12 mouse cellular contexts compared by ENCODE assay signal in genomic region chr8:85220992-85221391, GRCm38 (mm10). TPM values are rescaled to one million over a fixed set of nuclear protein-coding genes. Genes with fewer than 3 reads are reported as not detected.
DNase-seq lines count a peak whose midpoint lies in the region; ATAC-seq and TF ChIP-seq lines count a peak whose summit lies in the region.
"Had no signal": no experiment of that assay in that cellular context is flagged by ENCODE, and none has a peak within 500 bp of the region (broad histone marks: within the 10 kb centered on the region; RNA-seq: fewer than 3 reads in every experiment).

No protein-coding gene starts in this region.

- no peak for ATAC-seq in embryonic facial prominence, embryonic 14.5 days (ENCODE audit: low read depth)
- peak; percentile 85 for ATAC-seq in kidney, postnatal 0 days (replicated peaks; ENCODE audit: low FRiP score, low read depth)
- ATAC-seq in hindbrain, postnatal 0 days: no peak
- ATAC-seq in forebrain, postnatal 0 days: no peak

- H3K9me3 ChIP-seq in embryonic facial prominence, embryonic 14.5 days (ENCODE audit: control insufficient read depth, low read length): no peaks in the 10 kb centered on the region
- H3K9me3 ChIP-seq in kidney, postnatal 0 days (replicated peaks; ENCODE audit: low read length): no peaks in the 10 kb centered on the region
- H3K9me3 ChIP-seq in hindbrain, postnatal 0 days (ENCODE audit: low read length): no peaks in the 10 kb centered on the region
- no peaks in the 10 kb centered on the region for H3K9me3 ChIP-seq in forebrain, postnatal 0 days (ENCODE audit: low read length)
- H3K9me3 ChIP-seq: hindbrain, embryonic 12.5 days; midbrain, embryonic 12.5 days had no signal

- 46% methylated on average over 6 of the region's 6 CpGs for WGBS in embryonic facial prominence, embryonic 14.5 days
- WGBS in kidney, postnatal 0 days: 38% methylated on average over 6 of the region's 6 CpGs
- 50% methylated on average over 6 of the region's 6 CpGs for WGBS in hindbrain, postnatal 0 days
- WGBS in forebrain, postnatal 0 days: 55% methylated on average over 6 of the region's 6 CpGs

- H3K27ac ChIP-seq in embryonic facial prominence, embryonic 14.5 days (replicated peaks; ENCODE audit: low read depth, low read length): no peak overlapping the region
- peak overlapping the region; percentile 68; the same call in 1 of the 2 replicates for H3K27ac ChIP-seq in kidney, postnatal 0 days
- no peak overlapping the region for H3K27ac ChIP-seq in hindbrain, postnatal 0 days
- no peak overlapping the region for H3K27ac ChIP-seq in forebrain, postnatal 0 days (ENCODE audit: low read depth, low read length)
- H3K27ac ChIP-seq: hindbrain, embryonic 12.5 days; midbrain, embryonic 12.5 days had no signal

- intact Hi-C loops in gastrocnemius, postnatal 36 days (cut with DNase I): no loop called here

- no peak overlapping the region for H3K9ac ChIP-seq in embryonic facial prominence, embryonic 14.5 days (ENCODE audit: low read depth, low read length)
- H3K9ac ChIP-seq in kidney, postnatal 0 days (ENCODE audit: low read depth, low read length): no peak overlapping the region
- no peak overlapping the region for H3K9ac ChIP-seq in hindbrain, postnatal 0 days (replicated peaks; ENCODE audit: low read length)
- no peak overlapping the region for H3K9ac ChIP-seq in forebrain, postnatal 0 days
- H3K9ac ChIP-seq: hindbrain, embryonic 12.5 days; midbrain, embryonic 12.5 days had no signal

- no peaks in the 10 kb centered on the region for H3K27me3 ChIP-seq in embryonic facial prominence, embryonic 14.5 days (replicated peaks; ENCODE audit: control insufficient read depth, insufficient read depth, low read length)
- no peaks in the 10 kb centered on the region for H3K27me3 ChIP-seq in kidney, postnatal 0 days (ENCODE audit: insufficient read depth, low read length)
- H3K27me3 ChIP-seq in hindbrain, postnatal 0 days (ENCODE audit: insufficient read depth, low read length): no peaks in the 10 kb centered on the region
- no peaks in the 10 kb centered on the region for H3K27me3 ChIP-seq in forebrain, postnatal 0 days (ENCODE audit: insufficient read depth, low read length)
- H3K27me3 ChIP-seq: hindbrain, embryonic 12.5 days; midbrain, embryonic 12.5 days had no signal

- peak; percentile 24 for DNase-seq in embryo, embryonic 10 days (ENCODE audit: low spot score)
- DNase-seq in embryo, embryonic 9.5 days (ENCODE audit: extremely low spot score): no peak
- DNase-seq in embryonic facial prominence, embryonic 14.5 days (ENCODE audit: low spot score): peak; percentile 49
- peak; percentile 67 for DNase-seq in kidney, postnatal 0 days (ENCODE audit: low spot score)
- peak; percentile 21 for DNase-seq in lung, postnatal 14 days
- no peak for DNase-seq in hindbrain, postnatal 0 days (ENCODE audit: low spot score)
- DNase-seq in gastrocnemius, postnatal 36 days: no peak
- no peak for DNase-seq in forebrain, postnatal 0 days

- no peaks in the 10 kb centered on the region for H3K4me1 ChIP-seq in embryonic facial prominence, embryonic 14.5 days (ENCODE audit: control insufficient read depth, insufficient read depth, low read length)
- no peaks in the 10 kb centered on the region for H3K4me1 ChIP-seq in kidney, postnatal 0 days (replicated peaks; ENCODE audit: insufficient read depth, low read length)
- H3K4me1 ChIP-seq in hindbrain, postnatal 0 days (ENCODE audit: insufficient read depth, low read length): no peaks in the 10 kb centered on the region
- no peaks in the 10 kb centered on the region for H3K4me1 ChIP-seq in forebrain, postnatal 0 days (ENCODE audit: insufficient read depth)
- H3K4me1 ChIP-seq: hindbrain, embryonic 12.5 days; midbrain, embryonic 12.5 days had no signal

- H3K4me2 ChIP-seq in embryonic facial prominence, embryonic 14.5 days (ENCODE audit: low read depth, low read length): no peak overlapping the region
- no peak overlapping the region for H3K4me2 ChIP-seq in kidney, postnatal 0 days (ENCODE audit: low read length)
- no peak overlapping the region for H3K4me2 ChIP-seq in hindbrain, postnatal 0 days (ENCODE audit: low read depth, low read length)
- no peak overlapping the region for H3K4me2 ChIP-seq in forebrain, postnatal 0 days (ENCODE audit: low read depth)
- H3K4me2 ChIP-seq: hindbrain, embryonic 12.5 days; midbrain, embryonic 12.5 days had no signal

- H3K36me3 ChIP-seq in embryonic facial prominence, embryonic 14.5 days (ENCODE audit: control insufficient read depth, insufficient read depth, low read length): no peaks in the 10 kb centered on the region
- H3K36me3 ChIP-seq in kidney, postnatal 0 days (ENCODE audit: insufficient read depth, low read length): no peaks in the 10 kb centered on the region
- H3K36me3 ChIP-seq in hindbrain, postnatal 0 days (ENCODE audit: insufficient read depth, low read length): no peaks in the 10 kb centered on the region
- no peaks in the 10 kb centered on the region for H3K36me3 ChIP-seq in forebrain, postnatal 0 days (ENCODE audit: insufficient read depth)
- H3K36me3 ChIP-seq: hindbrain, embryonic 12.5 days; midbrain, embryonic 12.5 days had no signal

- no peak overlapping the region for H3K4me3 ChIP-seq in embryonic facial prominence, embryonic 14.5 days (ENCODE audit: low read depth, low read length)
- no peak overlapping the region for H3K4me3 ChIP-seq in kidney, postnatal 0 days (replicated peaks; ENCODE audit: low read depth, low read length)
- H3K4me3 ChIP-seq in hindbrain, postnatal 0 days (ENCODE audit: low read length): no peak overlapping the region
- H3K4me3 ChIP-seq in forebrain, postnatal 0 days (ENCODE audit: low read depth, low read length): no peak overlapping the region
- H3K4me3 ChIP-seq: hindbrain, embryonic 12.5 days; midbrain, embryonic 12.5 days had no signal

- no peak for TF ChIP-seq CTCF in kidney, postnatal 0 days (IDR thresholded peaks at IDR 0.05; ENCODE audit: low read depth)
- no peak for TF ChIP-seq CTCF in hindbrain, postnatal 0 days (IDR thresholded peaks at IDR 0.05; ENCODE audit: low read depth)
- TF ChIP-seq CTCF in forebrain, postnatal 0 days (IDR thresholded peaks at IDR 0.05; ENCODE audit: low read depth): no peak

RNA-seq across cellular contexts. Expression of gene Olfr371, which starts 4.8 kb away (rescaled TPM):
- 0.18 TPM in 1 of 2 replicates, not detected in the other for polyA plus RNA-seq in embryonic facial prominence, embryonic 14.5 days (2014; fragmentation: Nextera tagmentation; extraction: Ambion mirVana)
- not detected in 2 replicates for polyA plus RNA-seq in kidney, postnatal 0 days (2015; fragmentation: Nextera tagmentation; extraction: Ambion mirVana)
- not detected in 2 replicates for total RNA-seq in hindbrain, postnatal 0 days (2014; rRNA removed)
- not detected in 2 replicates for polyA plus RNA-seq in hindbrain, postnatal 0 days (2015; fragmentation: Nextera tagmentation; extraction: Ambion mirVana)
- total RNA-seq in gastrocnemius, postnatal 36 days (2021): not detected
- not detected in 2 replicates for total RNA-seq in forebrain, postnatal 0 days (2014; rRNA removed)
- not detected in 2 replicates for polyA plus RNA-seq in forebrain, postnatal 0 days (2015; fragmentation: Nextera tagmentation; extraction: Ambion mirVana)
- polyA plus RNA-seq: C2C12; hindbrain, embryonic 12.5 days; midbrain, embryonic 12.5 days; spleen, adult 2 months had no signal

Comparison
In these comparisons a context has a peak if more than half of its experiments do, and no peak if none do; other contexts are left out.
1. DNase-seq: peak in embryo, embryonic 10 days (single experiment), embryonic facial prominence, embryonic 14.5 days (single experiment), kidney, postnatal 0 days (single experiment) and lung, postnatal 14 days (single experiment); none in embryo, embryonic 9.5 days (single experiment), hindbrain, postnatal 0 days (single experiment), gastrocnemius, postnatal 36 days (0 of 2) and forebrain, postnatal 0 days (single experiment).